Mouse (Mus musculus): Measurements from ENCODE around the gene Ktn1.

DNA sequence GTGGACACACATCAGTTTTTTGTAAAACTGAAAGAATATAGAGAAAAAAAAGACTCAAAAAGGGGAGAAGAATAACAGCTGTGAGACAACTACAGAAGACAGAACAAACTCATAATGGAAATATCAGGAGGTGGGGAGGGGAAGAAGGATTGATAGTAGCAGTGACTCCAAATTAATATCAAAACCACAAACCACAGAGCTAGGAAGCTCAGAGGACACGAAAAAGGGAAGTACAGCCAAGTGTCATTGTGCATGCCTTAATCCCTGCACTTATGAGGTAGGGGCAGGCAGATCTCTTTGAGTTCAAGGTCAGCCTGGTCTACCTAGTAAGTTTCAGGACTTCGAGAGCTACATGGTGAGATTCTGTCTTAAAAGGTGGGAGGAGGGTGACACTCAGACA is 21.4 kb upstream of the Ktn1 start:
- TF ChIP-seq POLR2A (IDR thresholded peaks at IDR 0.05; ENCODE audit: borderline replicate concordance, low read depth, low read length) = no peak
- no peak for TF ChIP-seq CTCF (IDR thresholded peaks at IDR 0.05; ENCODE audit: low read depth, low read length)

Data from bone marrow macrophage, adult 2 months (primary cell).